Mouse (Mus musculus) brain, embryonic 14.5 days (tissue): Measurements from ENCODE around the gene Angel1.

ENCODE experiments used
- CTCF ChIP-seq: fragments of 200-500 bp; IDR thresholded peaks from 2 replicates; pipeline ENCODE4 v1.5.1; 2012; ENCODE audit warnings: inconsistent platforms, mild to moderate bottlenecking, moderate library complexity, borderline replicate concordance; ENCODE audit not compliant: insufficient read depth, insufficient read length; ENCODE audit errors: extremely low read depth
- POLR2A ChIP-seq: fragments of 200-500 bp; IDR thresholded peaks from 2 replicates; pipeline ENCODE4 v1.6.1; 2012; ENCODE audit warnings: mild to moderate bottlenecking, inconsistent platforms, borderline replicate concordance; ENCODE audit not compliant: poor library complexity, insufficient read depth, insufficient read length, severe bottlenecking; ENCODE audit errors: extremely low read depth

DNA sequence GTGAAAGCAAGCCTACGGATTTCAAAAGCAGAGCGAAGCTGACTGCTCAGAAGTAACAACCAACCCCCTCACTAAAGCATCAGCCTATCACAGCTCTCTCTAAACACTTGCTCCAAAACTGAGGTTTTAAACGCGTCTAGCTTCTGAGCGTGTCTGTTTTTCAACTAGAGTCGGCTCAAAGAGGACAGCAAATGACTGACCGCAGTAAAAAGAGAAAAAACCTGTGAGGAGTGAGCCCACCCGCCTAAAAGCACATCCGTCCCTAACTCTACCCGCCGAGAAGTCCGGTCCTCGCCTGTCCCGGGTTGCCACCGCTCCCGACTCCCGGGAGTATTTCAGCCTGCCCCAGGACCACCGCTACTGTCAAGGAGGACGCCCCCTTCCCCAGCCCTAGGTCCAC, 554 bp downstream of the Angel1 start:
- no peak for TF ChIP-seq CTCF
- TF ChIP-seq POLR2A = no peak
